Mouse (Mus musculus) testis, adult 2 months (tissue): Measurements from ENCODE around the gene Cdk5r1.

Source experiments
- CTCF ChIP-seq: fragments of 200-500 bp; IDR thresholded peaks from 2 replicates; pipeline ENCODE4 v1.5.1; 2012; ENCODE audit warnings: low read depth, mild to moderate bottlenecking, inconsistent platforms, low read length, moderate library complexity; ENCODE audit not compliant: control insufficient read depth, insufficient read depth, insufficient replicate concordance
- POLR2A ChIP-seq: fragments of 200-500 bp; IDR thresholded peaks from 2 replicates; pipeline ENCODE4 v1.6.1; 2012; ENCODE audit warnings: low read depth, mild to moderate bottlenecking, inconsistent platforms, low read length, moderate library complexity; ENCODE audit not compliant: control insufficient read depth

- no peak for TF ChIP-seq CTCF
- no peak for TF ChIP-seq POLR2A
Measured at GRCm38 (mm10) chr11:80512313-80513056, 35.7 kb downstream of the Cdk5r1 start.
